Mouse (Mus musculus): ENCODE data around the gene Myo15b.

DNA sequence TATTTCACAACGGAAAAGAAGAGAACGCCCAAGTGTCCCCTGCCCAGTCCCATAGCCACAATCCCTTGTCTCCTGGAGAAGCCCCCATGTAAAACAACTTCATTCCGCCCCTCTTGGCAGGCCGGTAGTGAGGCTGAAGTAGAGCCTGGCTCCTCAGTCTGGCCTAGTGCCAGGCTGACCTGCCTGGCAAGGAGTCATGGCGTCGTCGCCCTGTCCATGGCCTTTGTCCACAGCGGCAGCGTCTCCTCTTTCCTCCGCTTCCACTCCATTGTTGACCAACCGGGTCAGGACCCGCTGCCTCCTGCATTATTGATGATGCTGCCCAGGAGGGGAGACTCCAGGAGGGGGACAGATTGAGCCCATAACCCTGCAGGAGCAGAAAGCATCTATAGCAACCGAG, 270 bp upstream of the Myo15b start:
- TF ChIP-seq CTCF (IDR thresholded peaks at IDR 0.05; ENCODE audit: extremely low read depth, insufficient read length, insufficient replicate concordance, low read depth, low read length) (no peak), POLR2A (IDR thresholded peaks at IDR 0.05; ENCODE audit: low read depth, low read length) (no peak)
